Mouse (Mus musculus) ES-Bruce4 (cell line): ENCODE results near the gene Tmem50b.

Experiments
- CTCF ChIP-seq: IDR thresholded peaks from one replicate; pipeline ENCODE4 v1.8.1; 2011; ENCODE audit warnings: low read depth, low read length
- POLR2A ChIP-seq: IDR thresholded peaks from one replicate; pipeline ENCODE4 v1.8.1; 2011; ENCODE audit warnings: low read length; ENCODE audit not compliant: insufficient read depth

DNA sequence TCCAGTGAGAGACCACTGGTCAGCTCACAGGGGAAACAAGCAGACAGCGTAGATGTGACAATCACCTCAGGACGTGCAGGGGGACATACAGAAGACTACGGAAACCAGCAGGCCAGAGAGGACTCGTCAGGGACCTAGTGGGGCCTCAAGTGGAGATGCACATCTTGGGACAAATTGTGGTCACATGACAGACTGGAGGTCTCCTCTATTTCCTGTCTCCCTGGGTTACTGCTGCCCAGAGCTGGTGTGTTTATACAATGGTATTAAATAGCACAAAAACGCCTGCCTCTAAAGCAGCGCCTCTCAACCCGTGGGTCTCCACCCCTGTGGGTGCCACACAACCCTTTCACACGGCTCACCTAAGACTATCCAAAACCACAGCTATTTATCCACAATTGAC is 5.4 kb downstream of the Tmem50b start:
- TF ChIP-seq POLR2A, result no peak
- no peak for TF ChIP-seq CTCF
